Mouse (Mus musculus): Measurements from ENCODE around the gene Hao2. TPM values are rescaled to one million over a fixed set of nuclear protein-coding genes. Genes with fewer than 3 reads are reported as not detected.

Hao2 gene
- polyA plus RNA-seq, 1 experiment from 2014 or later = 0.08 TPM

- Histone ChIP-seq H3K27me3 (no peaks in the 10 kb centered on the region), H3K36me3 (ENCODE audit: poor library complexity, severe bottlenecking) (no peaks in the 10 kb centered on the region), H3K4me1 (no peaks in the 10 kb centered on the region), H3K9ac (no peak overlapping the region), H3K4me3 (no peak overlapping the region), H3K9me3 (replicated peaks) (no peaks in the 10 kb centered on the region), H3K4me2 (no peak overlapping the region), H3K27ac (no peak overlapping the region)
- ATAC-seq = no peak
- 53% methylated on average over 1 of the region's 1 CpGs for WGBS
Observed at GRCm38 (mm10) chr3:98853685-98854084, 39.4 kb downstream of the Hao2 start.

GRCm38 (mm10) chr3:98853051-98853450 is 40.0 kb downstream of the Hao2 start:
- no peak overlapping the region for H3K27ac ChIP-seq
- H3K4me2 ChIP-seq = no peak overlapping the region
- no peak for ATAC-seq
- no peaks in the 10 kb centered on the region for H3K4me1 ChIP-seq
- H3K9me3 ChIP-seq (replicated peaks) = no peaks in the 10 kb centered on the region
- no peaks in the 10 kb centered on the region for H3K36me3 ChIP-seq (ENCODE audit: poor library complexity, severe bottlenecking)
- H3K9ac ChIP-seq = no peak overlapping the region
- H3K4me3 ChIP-seq = no peak overlapping the region
- 91% methylated on average over 3 of the region's 3 CpGs for WGBS
- no peaks in the 10 kb centered on the region for H3K27me3 ChIP-seq

- Histone ChIP-seq H3K9ac (no peak overlapping the region), H3K9me3 (replicated peaks) (no peaks in the 10 kb centered on the region), H3K4me1 (no peaks in the 10 kb centered on the region), H3K27me3 (no peaks in the 10 kb centered on the region), H3K4me3 (no peak overlapping the region), H3K27ac (no peak overlapping the region), H3K4me2 (no peak overlapping the region), H3K36me3 (ENCODE audit: poor library complexity, severe bottlenecking) (no peaks in the 10 kb centered on the region)
- 86% methylated on average over 6 of the region's 6 CpGs for WGBS
- no peak for ATAC-seq
Observed at GRCm38 (mm10) chr3:98852631-98853030, 40.4 kb downstream of the Hao2 start.

GRCm38 (mm10) chr3:98851853-98852252 is 41.2 kb downstream of the Hao2 start:
- Histone ChIP-seq H3K9me3 (replicated peaks) (no peaks in the 10 kb centered on the region), H3K4me3 (no peak overlapping the region), H3K36me3 (ENCODE audit: poor library complexity, severe bottlenecking) (no peaks in the 10 kb centered on the region), H3K4me2 (no peak overlapping the region), H3K27ac (no peak overlapping the region), H3K9ac (no peak overlapping the region), H3K4me1 (no peaks in the 10 kb centered on the region), H3K27me3 (no peaks in the 10 kb centered on the region)
- no peak for ATAC-seq
- 74% methylated on average over 2 of the region's 2 CpGs for whole genome bisulfite sequencing

- H3K4me3 ChIP-seq = no peak overlapping the region
- no peak overlapping the region for H3K27ac ChIP-seq
- H3K36me3 ChIP-seq (ENCODE audit: poor library complexity, severe bottlenecking) = no peaks in the 10 kb centered on the region
- H3K4me1 ChIP-seq = no peaks in the 10 kb centered on the region
- no peak overlapping the region for H3K4me2 ChIP-seq
- no peak overlapping the region for H3K9ac ChIP-seq
- WGBS = 94% methylated on average over 5 of the region's 5 CpGs
- ATAC-seq = no peak
- no peaks in the 10 kb centered on the region for H3K27me3 ChIP-seq
- no peaks in the 10 kb centered on the region for H3K9me3 ChIP-seq (replicated peaks)
Observed at GRCm38 (mm10) chr3:98850262-98850661, 42.8 kb downstream of the Hao2 start.

- H3K27me3 ChIP-seq = no peaks in the 10 kb centered on the region
- H3K27ac ChIP-seq = no peak overlapping the region
- no peak overlapping the region for H3K4me2 ChIP-seq
- ATAC-seq = no peak
- no peaks in the 10 kb centered on the region for H3K9me3 ChIP-seq (replicated peaks)
- no peaks in the 10 kb centered on the region for H3K4me1 ChIP-seq
- no peaks in the 10 kb centered on the region for H3K36me3 ChIP-seq (ENCODE audit: poor library complexity, severe bottlenecking)
- H3K9ac ChIP-seq = no peak overlapping the region
- 80% methylated on average over 1 of the region's 1 CpGs for WGBS
- no peak overlapping the region for H3K4me3 ChIP-seq
Observed at GRCm38 (mm10) chr3:98848898-98849297, 44.1 kb downstream of the Hao2 start.

Other genes starting within 250 kb of the Hao2 start
- gene Hsd3b2, start 168.7 kb downstream of the Hao2 start, polyA plus RNA-seq (2015; fragmentation: Nextera tagmentation; extraction: Ambion mirVana) = 0.05 TPM in 1 of 2 replicates, not detected in the other
- 0.09 and 0.16 TPM in 2 replicates for gene Hsd3b3, start 130.1 kb downstream of the Hao2 start, polyA plus RNA-seq (2015; fragmentation: Nextera tagmentation; extraction: Ambion mirVana)
- gene Hsd3b6, start 78.8 kb downstream of the Hao2 start, polyA plus RNA-seq (2015; fragmentation: Nextera tagmentation; extraction: Ambion mirVana) = 6.9 and 13.0 TPM in 2 replicates
- 0.13 TPM in 1 of 2 replicates, not detected in the other for gene Hsd3b1, start 33.4 kb downstream of the Hao2 start, polyA plus RNA-seq (2015; fragmentation: Nextera tagmentation; extraction: Ambion mirVana)
- 4.9 and 6.4 TPM in 2 replicates for gene Wars2, start 247.8 kb upstream of the Hao2 start, polyA plus RNA-seq (2015; fragmentation: Nextera tagmentation; extraction: Ambion mirVana)

All from forebrain, embryonic 13.5 days (tissue).